Mouse (Mus musculus) cerebellum, postnatal 14 days (tissue): ENCODE measurements around the gene Kdelr1.
A peak's percentile ranks its signal among the peaks of the same experiment; 100 is the strongest.

Source experiments
- DNase-seq, 2 experiments: peaks; one replicate each; pipeline ENCODE4 v3.0.0; 2021; ENCODE audit warnings: mixed read lengths in 2 of 2

Gene Kdelr1

DNA sequence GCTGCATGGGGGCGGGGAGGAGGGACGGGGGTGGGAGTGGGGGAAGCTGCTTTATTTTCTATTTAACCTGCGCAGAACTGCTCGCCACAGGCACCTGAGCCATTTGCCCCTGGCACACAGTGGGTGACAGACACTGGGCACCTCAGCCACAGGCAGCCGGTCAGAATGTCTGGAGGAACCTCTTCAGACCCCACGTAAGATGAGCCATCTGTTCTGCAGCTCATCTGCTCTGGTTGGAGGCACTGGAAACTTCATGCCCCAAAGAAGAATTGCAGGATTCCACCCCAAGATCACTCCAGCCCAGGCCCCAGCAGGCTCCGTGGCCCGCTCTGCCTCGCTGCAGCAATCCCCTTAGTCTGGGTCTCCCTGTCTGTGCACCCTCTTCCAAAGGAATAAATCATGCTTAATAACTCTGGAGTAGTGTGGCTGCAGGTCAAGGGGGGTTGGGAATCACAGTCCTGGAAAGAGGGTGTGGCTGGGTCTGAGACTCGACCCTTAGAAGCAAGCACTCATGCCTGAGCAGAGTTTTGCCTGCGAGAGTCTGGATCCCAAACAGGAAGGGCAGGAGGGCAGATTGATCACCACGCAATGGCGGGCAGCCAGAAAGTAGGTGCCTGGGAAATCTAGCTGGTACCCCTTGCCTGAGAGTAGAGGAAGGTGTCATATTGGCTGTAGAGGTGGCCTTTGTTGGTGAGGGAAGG is 44.6 kb downstream of the Kdelr1 start:
- DNase-seq: no peak

DNA sequence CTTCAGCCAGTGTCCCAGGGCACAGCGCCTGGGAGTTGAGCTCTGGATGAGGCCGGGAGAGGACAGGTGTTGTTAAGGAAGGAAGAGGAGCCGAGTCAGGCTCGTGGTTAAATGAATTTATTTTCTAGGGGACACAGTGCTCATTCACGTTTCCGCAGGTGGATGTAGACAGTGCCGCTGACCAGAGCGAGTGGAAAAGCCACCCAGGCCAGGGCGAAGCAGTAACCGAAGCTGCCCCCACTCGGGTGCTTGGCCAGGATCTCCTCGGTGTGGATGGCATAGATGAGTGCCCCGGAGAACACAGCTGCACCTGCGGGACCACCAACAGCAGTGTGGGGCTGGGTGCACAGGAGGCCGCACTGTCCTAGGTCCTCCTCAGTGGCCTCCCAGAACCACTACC is 45.4 kb downstream of the Kdelr1 start:
- DNase-seq: no peak

GRCm38 (mm10) chr7:45919083-45919671 is 46.6 kb downstream of the Kdelr1 start:
- no peak for DNase-seq

- no peak for DNase-seq
Observed at GRCm38 (mm10) chr7:45919761-45920160, 47.2 kb downstream of the Kdelr1 start.

- DNase-seq: no peak
Observed at GRCm38 (mm10) chr7:45920583-45921241, 48.1 kb downstream of the Kdelr1 start.

DNA sequence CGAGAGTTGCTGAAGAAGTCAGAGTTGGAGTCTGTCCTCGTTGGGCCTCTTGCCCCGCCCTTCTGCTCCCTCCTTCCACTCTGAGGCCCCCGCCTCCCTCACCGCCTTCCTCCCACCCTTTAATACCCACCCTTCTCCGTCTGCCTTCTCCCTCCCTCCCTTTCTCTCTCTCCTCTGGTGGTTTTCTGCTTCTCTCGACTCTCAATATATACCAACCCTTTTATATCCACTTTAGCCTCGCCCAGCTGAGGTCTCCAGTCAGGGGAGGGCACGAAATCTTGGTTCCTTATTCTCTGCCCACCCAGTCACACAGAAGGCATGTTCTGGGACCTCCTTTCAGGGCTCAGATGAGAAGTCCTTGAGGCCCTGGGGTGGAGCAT is 48.7 kb downstream of the Kdelr1 start, which contains the start of gene Emp3:
TSS of gene Emp3 (minus strand) at position 163 of the 380 bp plus-strand sequence.
- no peak for DNase-seq

- DNase-seq: no peak
Observed at GRCm38 (mm10) chr7:45921950-45922600, 49.5 kb downstream of the Kdelr1 start.

DNA sequence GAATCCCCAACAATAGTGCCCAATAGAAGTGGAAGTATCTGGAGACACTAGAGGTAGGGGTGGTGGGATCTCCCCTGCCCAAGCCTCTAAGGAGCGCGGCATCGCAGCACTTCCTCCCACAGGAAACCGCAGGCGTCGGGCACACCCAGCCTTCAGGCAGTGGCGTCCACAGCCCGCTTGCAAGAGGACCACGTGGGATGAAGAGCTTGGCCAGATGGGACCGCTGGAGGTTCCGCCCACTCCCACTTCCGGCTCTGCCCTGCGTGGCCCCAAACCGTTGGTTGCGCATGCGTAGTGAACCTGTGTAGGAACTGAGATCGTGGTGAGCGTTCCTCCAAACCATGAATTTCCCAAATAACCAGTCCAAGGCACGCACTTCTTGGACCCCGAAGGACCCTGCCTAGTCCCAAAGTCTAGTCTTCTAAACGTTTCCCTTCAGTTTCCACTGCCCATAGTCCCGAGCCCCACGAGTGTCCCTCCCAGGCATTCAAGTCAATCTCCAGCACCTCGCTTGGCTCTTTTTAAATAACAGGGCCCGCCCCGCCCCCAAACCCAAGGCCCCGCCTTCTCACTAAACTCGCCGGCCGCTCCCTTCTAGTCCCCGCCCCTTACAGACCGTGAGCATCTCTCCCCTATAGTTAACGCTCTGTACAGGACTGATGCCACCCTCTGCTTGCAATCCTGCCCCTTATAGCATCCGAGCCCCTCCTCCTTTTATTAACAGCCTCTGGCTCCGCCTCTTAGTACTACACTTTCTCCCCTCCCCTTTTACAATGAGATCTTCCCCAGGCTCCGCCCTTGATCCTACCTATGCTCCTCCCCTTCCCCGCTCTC is 50.6 kb downstream of the Kdelr1 start:
- peak; percentile 90 to 92 for DNase-seq

- DNase-seq: peak; percentile 38 to 55
Observed at GRCm38 (mm10) chr7:45923762-45924428, 51.3 kb downstream of the Kdelr1 start, which contains the start of gene Ccdc114. Ccdc114 (plus strand) TSS chr7:45924072.

GRCm38 (mm10) chr7:45924429-45924816 is 51.9 kb downstream of the Kdelr1 start:
- DNase-seq: peak in 1 of 2 experiments; percentile 23

- DNase-seq: peak; percentile 28 to 43
Observed at GRCm38 (mm10) chr7:45928626-45929295, 56.2 kb downstream of the Kdelr1 start.

GRCm38 (mm10) chr7:45929688-45930087 is 57.1 kb downstream of the Kdelr1 start:
- DNase-seq: no peak
